Mouse (Mus musculus) intestine, embryonic 14.5 days (tissue): ENCODE measurements around the gene Kcnk15. TPM values are rescaled to one million over a fixed set of nuclear protein-coding genes. Genes with fewer than 3 reads are reported as not detected.

Experiments used
- ATAC-seq: fragments of 200-750 bp; cut with Nextera tagmentation; replicated peaks from 2 replicates; pipeline ENCODE4 v1.8.0; 2017; ENCODE audit warnings: low read depth, moderate number of reproducible peaks, moderate TSS enrichment, moderate library complexity; ENCODE audit not compliant: low FRiP score, low TSS enrichment
- DNase-seq: peaks from one replicate; pipeline ENCODE4 v3.0.0-alpha.2; 2018; ENCODE audit warnings: low spot score
- H3K27ac ChIP-seq: fragments of 300-500 bp; sonication (generic); 2 replicates; pipeline ENCODE4 v1.5.1; 2014; ENCODE audit warnings: low read depth, mild to moderate bottlenecking, control low read depth
- H3K27me3 ChIP-seq: fragments of 300-500 bp; sonication (generic); replicated peaks from 2 replicates; pipeline ENCODE4 v1.6.1; 2014; ENCODE audit warnings: low read length, control low read depth; ENCODE audit not compliant: control insufficient read depth, insufficient read depth
- H3K36me3 ChIP-seq: fragments of 300-500 bp; sonication (generic); 2 replicates; pipeline ENCODE4 v1.6.1; 2014; ENCODE audit warnings: low read length, control low read depth; ENCODE audit not compliant: control insufficient read depth, insufficient read depth
- H3K4me1 ChIP-seq: fragments of 300-500 bp; sonication (generic); replicated peaks from 2 replicates; pipeline ENCODE4 v1.6.1; 2014; ENCODE audit warnings: low read length, control low read depth, mixed read lengths; ENCODE audit not compliant: control insufficient read depth, insufficient read depth
- H3K4me2 ChIP-seq: fragments of 300-500 bp; sonication (generic); 2 replicates; pipeline ENCODE4 v1.6.1; 2014; ENCODE audit warnings: low read length
- H3K4me3 ChIP-seq: fragments of 300-500 bp; sonication (generic); 2 replicates; pipeline ENCODE4 v1.5.1; 2014; ENCODE audit warnings: low read depth, low read length, control low read depth, mixed read lengths
- H3K9ac ChIP-seq: fragments of 300-500 bp; sonication (generic); 2 replicates; pipeline ENCODE4 v1.6.1; 2014; ENCODE audit warnings: mild to moderate bottlenecking, low read length
- H3K9me3 ChIP-seq: fragments of 300-500 bp; sonication (generic); 2 replicates; pipeline ENCODE4 v1.6.1; 2016; ENCODE audit warnings: low read length, control low read depth; ENCODE audit not compliant: control insufficient read depth
- WGBS: fragments of 180-500 bp; shearing (Covaris S2); extraction: QIAGEN DNeasy Blood & Tissue Kit; methylation state at CpG from one replicate; pipeline ENCODE4 v1.1.7; 2014; 5-methylcytosine and 5-hydroxymethylcytosine counted together
- polyA plus RNA-seq: library from polyadenylated mRNA; unstranded; fragments of >200 nt; fragmentation: Nextera tagmentation; extraction: Ambion mirVana; gene quantifications from 2 replicates; pipeline ENCODE4 v1.2.1, GENCODE M21; 2014

Gene Kcnk15
- polyA plus RNA-seq: not detected in 2 replicates

DNA sequence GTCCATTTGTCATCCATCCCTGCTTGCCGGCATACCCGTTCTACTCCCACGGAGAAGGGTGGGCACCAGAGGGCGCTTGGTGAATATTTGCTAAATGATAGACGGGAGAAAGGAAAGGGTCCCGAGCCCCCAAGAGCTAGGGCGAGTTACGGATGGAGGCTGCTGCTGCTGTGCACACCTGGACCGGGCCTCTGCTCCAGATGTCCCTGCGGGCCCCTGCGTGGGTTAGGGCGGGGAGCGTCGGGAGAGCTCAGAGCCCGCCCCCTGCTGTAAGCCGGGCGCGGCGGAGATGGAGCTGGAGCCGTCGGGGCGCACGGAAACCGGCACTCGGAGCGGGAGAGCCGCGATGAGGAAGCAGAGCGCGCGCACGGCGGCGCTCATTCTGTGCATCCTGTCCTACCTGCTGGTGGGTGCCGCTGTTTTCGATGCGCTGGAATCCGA is at the start of gene Kcnk15:
TSS of gene Kcnk15 (plus strand) at position 191 of the 441 bp plus-strand sequence.
- DNase-seq (peak; percentile 64), ATAC-seq (no peak)
- H3K9me3 ChIP-seq: no peaks in the 10 kb centered on the region
- WGBS: 2% methylated on average over 32 of the region's 38 CpGs
- peak within 1 kb of the TSS; percentile 26 for H3K4me2 ChIP-seq
- no peak within 1 kb of the TSS for H3K9ac ChIP-seq
- peaks cover 80% of the 10 kb centered on the region for H3K27me3 ChIP-seq
- no peaks in the 10 kb centered on the region for H3K36me3 ChIP-seq
- H3K4me1 ChIP-seq: peaks cover 4% of the 10 kb centered on the region
- no peak within 1 kb of the TSS for H3K27ac ChIP-seq
- H3K4me3 ChIP-seq: peak within 1 kb of the TSS; percentile 10

DNA sequence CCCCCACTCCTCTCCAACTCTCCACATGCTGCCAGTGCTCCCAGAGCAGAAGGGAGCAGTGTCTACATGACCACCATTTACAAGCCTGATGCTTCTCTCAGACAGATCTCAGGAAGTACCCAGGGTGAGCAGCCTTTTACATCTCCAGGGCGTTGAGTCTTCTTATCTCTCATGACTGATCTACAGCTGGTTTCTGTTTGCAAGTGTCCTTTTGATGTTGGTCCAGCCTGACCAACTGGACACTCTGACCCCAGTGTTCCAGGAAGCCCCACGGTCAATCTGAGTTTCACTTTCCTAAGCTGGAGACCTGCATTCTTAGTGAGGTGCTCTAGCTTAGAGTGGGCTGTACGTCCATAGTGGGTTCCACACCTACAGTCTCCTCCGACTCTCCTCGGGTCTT is 49.6 kb upstream of the Kcnk15 start:
- no peak for ATAC-seq
- no peak overlapping the region for H3K4me3 ChIP-seq
- H3K9me3 ChIP-seq: no peaks in the 10 kb centered on the region
- 61% methylated on average over 5 of the region's 5 CpGs for WGBS
- H3K27ac ChIP-seq: no peak overlapping the region
- H3K36me3 ChIP-seq: no peaks in the 10 kb centered on the region
- no peak for DNase-seq
- no peaks in the 10 kb centered on the region for H3K4me1 ChIP-seq
- H3K4me2 ChIP-seq: no peak overlapping the region
- no peak overlapping the region for H3K9ac ChIP-seq
- no peaks in the 10 kb centered on the region for H3K27me3 ChIP-seq

DNA sequence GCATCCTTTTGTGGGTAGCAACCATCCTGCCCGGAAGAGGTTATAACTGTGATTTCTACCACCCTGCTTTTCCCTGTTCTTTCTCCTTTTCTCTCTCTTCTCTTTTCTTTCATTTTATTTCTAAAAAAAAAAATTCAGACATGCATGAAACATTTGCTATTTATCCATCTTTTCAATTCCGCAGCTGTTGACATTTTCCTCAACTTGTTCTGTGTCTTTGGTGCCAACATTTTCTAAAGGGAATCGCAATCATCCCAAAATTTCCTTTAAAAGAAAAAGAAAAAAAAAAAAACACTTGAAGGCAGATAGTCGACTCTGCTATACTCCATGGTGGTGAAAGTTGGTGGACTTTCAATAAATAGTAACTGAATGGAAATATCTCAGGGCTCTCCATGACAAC is 44.3 kb upstream of the Kcnk15 start:
- 89% methylated on average over 4 of the region's 4 CpGs for WGBS
- H3K4me2 ChIP-seq: no peak overlapping the region
- no peaks in the 10 kb centered on the region for H3K36me3 ChIP-seq
- ATAC-seq (no peak), DNase-seq (no peak)
- no peak overlapping the region for H3K4me3 ChIP-seq
- no peak overlapping the region for H3K9ac ChIP-seq
- H3K4me1 ChIP-seq: no peaks in the 10 kb centered on the region
- no peaks in the 10 kb centered on the region for H3K27me3 ChIP-seq
- H3K9me3 ChIP-seq: no peaks in the 10 kb centered on the region
- no peak overlapping the region for H3K27ac ChIP-seq

DNA sequence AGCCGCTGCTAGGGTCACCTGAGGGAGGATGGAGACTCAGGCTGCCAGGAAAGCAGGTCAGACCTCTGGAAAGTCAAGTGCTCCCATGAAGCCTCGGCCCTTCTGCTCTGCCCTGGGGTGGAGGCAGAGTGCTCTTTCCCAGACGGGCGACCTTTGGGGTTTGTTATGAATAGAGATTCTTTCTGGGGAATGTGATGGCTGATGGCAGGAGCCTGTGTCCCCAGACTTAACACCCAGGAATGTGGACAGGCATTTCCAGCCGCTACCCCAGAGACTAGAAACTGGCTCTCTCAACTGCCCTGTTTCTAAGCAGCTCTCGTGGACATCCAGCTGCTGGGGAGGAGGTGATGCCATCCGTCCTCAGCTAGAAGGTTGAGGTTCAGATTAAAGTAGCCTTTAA is 43.7 kb upstream of the Kcnk15 start:
- Histone ChIP-seq H3K36me3 (no peaks in the 10 kb centered on the region), H3K4me3 (no peak overlapping the region), H3K4me2 (no peak overlapping the region), H3K9ac (no peak overlapping the region), H3K27me3 (no peaks in the 10 kb centered on the region), H3K27ac (no peak overlapping the region), H3K4me1 (no peaks in the 10 kb centered on the region), H3K9me3 (no peaks in the 10 kb centered on the region)
- 38% methylated on average over 7 of the region's 7 CpGs for WGBS
- ATAC-seq (no peak), DNase-seq (no peak)

DNA sequence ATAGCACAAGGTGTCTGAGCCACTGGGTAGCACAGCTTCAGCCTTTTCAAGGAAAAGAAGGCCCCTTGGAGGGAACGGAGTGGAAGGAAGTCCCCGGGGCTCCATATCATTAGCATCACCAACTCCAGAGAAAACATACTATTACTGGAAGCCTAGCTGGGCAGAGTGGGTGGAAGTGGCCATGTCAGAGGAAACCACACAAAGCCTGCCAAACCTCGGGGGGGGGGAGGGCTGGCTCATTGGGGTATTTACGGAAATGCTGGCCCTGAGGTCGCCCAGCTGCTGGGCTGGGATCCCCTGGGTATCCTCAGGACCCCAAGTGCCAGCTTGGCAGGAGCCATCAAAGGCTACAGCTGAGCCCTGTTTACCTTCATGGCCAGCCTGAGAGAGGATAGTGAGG is 40.4 kb upstream of the Kcnk15 start:
- no peak overlapping the region for H3K27ac ChIP-seq
- H3K4me2 ChIP-seq: no peak overlapping the region
- ATAC-seq: no peak
- H3K9me3 ChIP-seq: no peaks in the 10 kb centered on the region
- no peaks in the 10 kb centered on the region for H3K27me3 ChIP-seq
- H3K4me3 ChIP-seq: no peak overlapping the region
- H3K36me3 ChIP-seq: no peaks in the 10 kb centered on the region
- WGBS: 78% methylated on average over 5 of the region's 5 CpGs
- H3K4me1 ChIP-seq: no peaks in the 10 kb centered on the region
- no peak overlapping the region for H3K9ac ChIP-seq
- no peak for DNase-seq

DNA sequence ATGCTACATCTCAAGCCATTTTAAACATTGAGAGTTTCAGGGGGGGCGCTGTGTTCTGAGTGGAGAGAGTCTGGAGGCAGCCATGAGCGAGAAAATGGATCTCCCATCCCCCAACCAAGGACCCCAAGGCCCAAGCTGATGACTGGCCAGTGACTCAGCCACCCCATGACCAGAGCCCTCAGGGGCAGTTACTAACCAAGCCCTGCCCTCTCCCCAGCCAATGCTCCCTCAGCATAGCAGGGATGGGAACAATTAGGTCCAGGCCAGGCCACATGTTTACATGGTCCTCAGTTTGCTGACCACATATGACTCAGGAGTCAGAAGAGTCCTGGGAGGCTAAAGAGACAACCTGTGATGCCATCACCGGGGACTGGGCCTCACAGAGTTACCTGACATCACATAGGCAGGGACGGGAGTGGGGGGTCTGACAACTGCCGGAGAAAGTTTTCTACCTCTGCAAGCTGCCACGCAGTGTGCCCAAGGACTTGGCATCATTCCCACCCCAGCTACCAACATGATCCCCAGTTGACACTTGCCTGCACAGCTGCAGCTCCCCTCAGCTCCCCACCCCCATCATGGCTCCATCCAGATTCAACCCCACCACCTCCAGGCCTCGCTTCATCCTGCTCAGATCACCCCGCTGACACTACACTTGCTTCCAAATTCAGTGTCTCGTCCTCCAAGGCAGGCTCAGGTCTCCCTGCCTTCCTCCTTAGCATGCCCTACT is 38.5 kb upstream of the Kcnk15 start:
- no peaks in the 10 kb centered on the region for H3K36me3 ChIP-seq
- no peak overlapping the region for H3K4me2 ChIP-seq
- H3K4me3 ChIP-seq: no peak overlapping the region
- no peak overlapping the region for H3K27ac ChIP-seq
- no peak for ATAC-seq
- no peak for DNase-seq
- H3K9ac ChIP-seq: no peak overlapping the region
- H3K9me3 ChIP-seq: no peaks in the 10 kb centered on the region
- WGBS: 90% methylated on average over 9 of the region's 9 CpGs
- no peaks in the 10 kb centered on the region for H3K27me3 ChIP-seq
- H3K4me1 ChIP-seq: no peaks in the 10 kb centered on the region

DNA sequence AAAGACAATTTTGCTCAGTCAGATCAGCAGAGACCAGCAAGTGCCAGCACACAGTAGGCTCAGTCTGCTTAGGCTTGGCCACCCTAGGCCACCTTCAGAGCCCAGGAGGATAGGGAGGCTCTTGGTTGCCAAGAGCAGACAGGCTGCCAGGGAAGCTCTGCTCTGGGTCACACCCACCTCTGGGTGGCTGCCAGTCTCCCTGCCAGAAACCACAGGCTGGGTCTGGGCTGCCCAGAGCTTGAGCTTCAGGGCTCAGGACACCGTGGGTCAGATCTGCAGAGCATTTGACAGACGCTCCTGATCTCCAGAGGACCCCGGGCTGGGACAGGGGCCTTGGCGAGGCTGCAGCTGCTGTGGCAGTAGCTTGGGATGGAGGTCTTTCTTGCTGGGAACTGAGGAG is 32.8 kb upstream of the Kcnk15 start, which contains the start of gene Ccn5:
TSS of gene Ccn5 (plus strand) at position 255 of the 400 bp plus-strand sequence.
- H3K4me2 ChIP-seq: no peak within 1 kb of the TSS
- 55% methylated on average over 4 of the region's 4 CpGs for WGBS
- no peak for DNase-seq

DNA sequence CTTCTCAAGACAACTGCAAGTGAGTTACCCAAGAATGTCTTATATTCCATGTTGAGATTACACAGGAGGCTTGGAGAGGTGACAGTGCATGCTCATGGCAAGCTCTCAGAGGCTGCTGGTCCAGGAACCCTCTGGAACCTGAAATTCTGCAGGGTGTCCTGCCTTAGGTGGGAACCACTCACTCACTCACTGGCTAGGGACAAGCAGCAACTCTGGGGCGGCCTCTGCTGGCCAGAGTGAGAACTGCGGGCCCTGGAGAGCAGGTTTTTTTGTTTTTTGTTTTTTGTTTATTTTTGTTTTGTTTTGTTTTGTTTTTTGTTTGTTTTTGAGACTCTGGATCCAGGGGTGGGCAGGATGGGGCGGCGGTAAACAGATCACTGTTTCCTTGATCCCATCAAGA is 30.2 kb upstream of the Kcnk15 start:
- H3K4me1 ChIP-seq: 0 out of 2 replicates have a peak, but pooled peaks cover 4% of the 10 kb centered on the region
- WGBS: 8% methylated on average over 4 of the region's 4 CpGs
- no peaks in the 10 kb centered on the region for H3K36me3 ChIP-seq
- H3K27ac ChIP-seq: no peak overlapping the region
- ATAC-seq (no peak; the same call in 1 of the 2 replicates), DNase-seq (peak; percentile 83)
- peak overlapping the region; percentile 30 for H3K4me2 ChIP-seq
- H3K9me3 ChIP-seq: no peaks in the 10 kb centered on the region
- H3K4me3 ChIP-seq: no peak overlapping the region
- no peaks in the 10 kb centered on the region for H3K27me3 ChIP-seq
- no peak overlapping the region for H3K9ac ChIP-seq

More for the DNA sequence above, 32.8 kb upstream of the Kcnk15 start, which contains the start of gene Ccn5:
- Histone ChIP-seq H3K9ac (no peak within 1 kb of the TSS), H3K36me3 (no peaks in the 10 kb centered on the region), H3K4me1 (0 out of 2 replicates have a peak, but pooled peaks cover 4% of the 10 kb centered on the region), H3K4me3 (no peak within 1 kb of the TSS), H3K9me3 (no peaks in the 10 kb centered on the region), H3K27ac (no peak within 1 kb of the TSS), H3K27me3 (no peaks in the 10 kb centered on the region)
- no peak for ATAC-seq

DNA sequence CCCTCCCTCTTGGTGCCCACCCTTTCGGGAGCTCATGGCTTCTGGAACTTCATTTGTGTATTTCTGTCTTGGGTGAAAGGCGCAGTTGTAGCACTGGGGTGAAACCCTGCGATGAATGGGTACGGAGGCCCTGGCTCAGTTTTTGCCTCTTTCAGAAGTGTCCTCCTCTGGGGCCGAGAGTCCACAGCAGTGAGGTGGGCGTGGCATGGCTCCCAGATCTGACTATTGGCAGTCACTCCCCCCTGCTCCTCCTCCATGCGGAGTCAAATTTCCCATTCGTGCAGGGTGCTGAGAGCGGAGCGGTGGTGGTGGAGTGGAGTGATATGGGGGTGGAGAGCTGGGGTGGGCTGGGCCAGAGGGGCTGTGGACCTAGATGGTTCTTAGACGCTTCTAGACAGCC is 29.7 kb upstream of the Kcnk15 start:
- Histone ChIP-seq H3K4me3 (no peak overlapping the region), H3K27ac (no peak overlapping the region), H3K4me1 (0 out of 2 replicates have a peak, but pooled peaks cover 4% of the 10 kb centered on the region), H3K4me2 (peak overlapping the region; percentile 30), H3K27me3 (no peaks in the 10 kb centered on the region), H3K9ac (no peak overlapping the region), H3K9me3 (no peaks in the 10 kb centered on the region), H3K36me3 (no peaks in the 10 kb centered on the region)
- DNase-seq (peak; percentile 61), ATAC-seq (no peak; the same call in 1 of the 2 replicates)
- 17% methylated on average over 11 of the region's 11 CpGs for WGBS
